Mouse (Mus musculus): ENCODE results near the gene Atp5b. TPM values are rescaled to one million over a fixed set of nuclear protein-coding genes. Genes with fewer than 3 reads are reported as not detected.
A peak's percentile ranks its signal among the peaks of the same experiment; 100 is the strongest.

Gene Atp5b
- total RNA-seq, 2 experiments from 2014 or later, result 1,635 to 1,673 TPM

GRCm38 (mm10) chr10:128093496-128094294 is 10.6 kb downstream of the Atp5b start:
- H3K4me3 ChIP-seq, result peak overlapping the region; percentile 88
- DNase-seq (ENCODE audit: low spot score in 2 of 2), result no peak
- peak overlapping the region; percentile 97 for H3K27ac ChIP-seq
- no peak for TF ChIP-seq CTCF (conservative IDR thresholded peaks at IDR 0.05)

DNA sequence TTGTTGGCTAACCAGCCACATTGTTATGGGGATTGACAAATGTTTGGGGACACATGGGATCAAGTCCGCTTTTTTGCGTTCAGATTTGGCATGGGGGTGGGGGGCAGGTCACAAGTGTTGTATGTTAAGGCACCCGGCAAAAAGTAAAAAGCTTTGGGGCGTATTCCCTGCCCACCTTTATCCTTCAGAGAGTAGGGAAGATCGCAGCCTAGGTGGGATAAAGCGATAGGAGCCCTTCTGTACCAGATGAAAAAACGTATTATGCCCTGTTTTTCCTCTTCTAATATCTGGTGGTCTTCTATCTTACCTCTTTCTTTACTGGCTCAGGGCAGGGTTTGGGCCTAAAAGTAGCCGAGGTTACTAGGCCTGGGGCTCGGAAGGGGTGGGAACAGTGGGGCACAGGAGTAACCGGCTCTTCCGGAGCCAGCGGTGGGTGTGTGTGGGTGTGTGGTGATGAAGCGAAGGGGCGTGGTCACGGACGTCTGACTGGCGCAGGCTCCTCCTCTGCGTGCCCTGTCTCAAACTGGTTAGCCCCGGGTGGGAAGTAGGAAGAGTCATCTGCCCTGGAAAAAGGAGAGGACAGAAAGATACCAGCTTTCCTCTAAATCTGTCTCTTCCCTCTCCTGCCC is 11.4 kb downstream of the Atp5b start:
- peak; percentile 60 for DNase-seq (ENCODE audit: low spot score in 2 of 2)
- peak overlapping the region; percentile 97; the same call in 1 of the 2 replicates for H3K27ac ChIP-seq

DNA sequence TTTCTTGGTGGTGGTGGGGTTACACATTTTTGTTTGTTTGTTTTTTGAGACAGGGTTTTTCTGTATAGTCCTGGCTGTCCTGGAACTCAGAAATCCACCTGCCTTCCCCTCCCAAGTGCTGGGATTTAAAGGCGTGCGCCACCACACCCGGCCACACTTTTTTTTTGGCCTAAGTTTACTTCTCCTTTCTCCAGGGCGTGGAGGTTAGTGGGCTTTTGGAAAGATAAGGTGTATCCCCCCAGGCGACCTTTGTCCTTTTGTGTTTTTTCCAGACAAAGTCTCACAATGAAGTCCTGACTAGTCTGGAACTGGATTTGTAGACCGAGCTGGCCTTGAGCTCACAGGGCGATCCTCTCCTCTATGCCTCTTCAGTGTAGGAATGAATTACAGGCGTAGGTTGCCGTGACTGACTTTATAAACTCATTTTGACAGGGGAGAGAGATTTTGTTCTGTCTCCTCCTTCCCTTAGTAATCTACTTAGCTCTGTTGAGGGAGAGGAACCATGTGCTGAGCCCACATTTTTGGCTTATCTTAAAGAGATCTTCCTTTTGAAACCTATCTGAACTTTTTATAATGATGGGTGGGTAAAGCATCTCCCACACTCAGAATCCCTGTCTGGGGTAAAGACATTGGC is 12.0 kb downstream of the Atp5b start:
- H3K27ac ChIP-seq, result peak overlapping the region; percentile 97; the same call in 1 of the 2 replicates
- H3K4me3 ChIP-seq, result no peak overlapping the region
- DNase-seq (ENCODE audit: low spot score in 2 of 2), result no peak
- TF ChIP-seq CTCF (conservative IDR thresholded peaks at IDR 0.05), result no peak

More for the DNA sequence above, 11.4 kb downstream of the Atp5b start:
- peak overlapping the region; percentile 88 for H3K4me3 ChIP-seq
- no peak for TF ChIP-seq CTCF (conservative IDR thresholded peaks at IDR 0.05)

- H3K27ac ChIP-seq, result no peak overlapping the region
- H3K4me3 ChIP-seq, result peak overlapping the region; percentile 89; the same call in 1 of the 2 replicates
- no peak for DNase-seq (ENCODE audit: low spot score in 2 of 2)
- no peak for TF ChIP-seq CTCF (conservative IDR thresholded peaks at IDR 0.05)
These were observed 13.2 kb downstream of the Atp5b start for GRCm38 (mm10) chr10:128096313-128096692.

- peak overlapping the region; percentile 89 for H3K4me3 ChIP-seq
- TF ChIP-seq CTCF (conservative IDR thresholded peaks at IDR 0.05), result peak; percentile 69
- peak; percentile 84 to 87 for DNase-seq (ENCODE audit: low spot score in 2 of 2)
- peak overlapping the region; percentile 90 for H3K27ac ChIP-seq
These were observed 13.9 kb downstream of the Atp5b start for GRCm38 (mm10) chr10:128096693-128097586.

- peak overlapping the region; percentile 90 for H3K27ac ChIP-seq
- H3K4me3 ChIP-seq, result peak overlapping the region; percentile 89
- no peak for TF ChIP-seq CTCF (conservative IDR thresholded peaks at IDR 0.05)
- peak in 1 of 2 experiments; percentile 48 for DNase-seq (ENCODE audit: low spot score in 2 of 2)
These were observed 14.5 kb downstream of the Atp5b start for GRCm38 (mm10) chr10:128097587-128097971.

DNA sequence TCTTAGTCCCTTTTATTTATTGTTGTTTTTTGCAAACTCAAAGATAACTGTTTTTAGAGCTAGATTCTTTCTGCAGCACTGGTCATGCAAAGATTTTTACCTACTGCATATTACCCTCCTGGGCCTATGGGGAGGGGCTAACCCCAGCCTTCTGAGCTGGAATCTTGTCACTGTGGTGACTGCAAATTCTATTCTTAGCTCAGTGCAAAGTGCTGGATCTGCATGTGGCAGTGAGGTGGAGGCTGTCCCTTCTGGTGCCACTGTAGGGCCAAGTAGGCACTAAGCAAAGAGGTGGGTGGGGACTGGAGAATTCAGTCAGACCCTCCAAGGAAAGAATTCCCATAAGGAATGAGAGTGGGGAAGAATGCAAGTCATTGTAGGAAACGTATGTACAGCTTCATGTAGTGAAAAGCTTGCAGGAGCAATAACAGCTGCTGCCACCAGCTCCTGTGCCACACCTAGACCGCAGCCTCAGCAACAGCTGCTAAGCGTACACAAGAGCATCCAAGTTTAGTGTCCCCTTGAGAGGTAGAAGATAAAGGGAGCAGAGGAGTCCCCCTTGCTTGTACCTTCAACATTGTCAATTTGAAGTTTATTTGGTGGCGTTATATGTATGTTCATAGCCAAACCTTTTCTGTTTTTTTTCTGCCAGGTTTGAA is 27.2 kb downstream of the Atp5b start:
- no peak for TF ChIP-seq CTCF (conservative IDR thresholded peaks at IDR 0.05)
- DNase-seq (ENCODE audit: low spot score in 2 of 2), result no peak
- no peak overlapping the region for H3K27ac ChIP-seq
- no peak overlapping the region for H3K4me3 ChIP-seq

DNA sequence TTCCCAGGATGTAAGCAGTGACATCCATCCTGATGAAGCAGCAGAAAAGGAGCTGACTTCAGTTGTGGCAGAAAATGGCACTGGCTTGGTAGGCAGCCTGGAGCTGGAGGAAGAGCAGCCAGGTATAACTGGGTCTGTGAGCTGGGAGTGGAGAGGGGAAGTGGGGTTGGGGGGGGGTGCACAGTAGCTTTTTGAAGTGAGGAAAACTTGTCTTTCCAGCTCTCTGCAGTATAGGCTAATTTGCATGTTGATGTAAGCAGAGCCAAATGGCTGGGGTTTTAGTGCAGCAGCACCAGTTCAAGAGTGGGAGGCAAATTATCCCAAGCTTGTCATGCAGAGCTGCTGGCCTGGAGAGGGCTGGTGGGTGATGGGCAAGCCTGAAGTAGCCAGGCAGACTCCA is 28.2 kb downstream of the Atp5b start:
- Histone ChIP-seq H3K4me3 (no peak overlapping the region), H3K27ac (no peak overlapping the region)
- no peak for DNase-seq (ENCODE audit: low spot score in 2 of 2)
- TF ChIP-seq CTCF (conservative IDR thresholded peaks at IDR 0.05), result no peak

DNA sequence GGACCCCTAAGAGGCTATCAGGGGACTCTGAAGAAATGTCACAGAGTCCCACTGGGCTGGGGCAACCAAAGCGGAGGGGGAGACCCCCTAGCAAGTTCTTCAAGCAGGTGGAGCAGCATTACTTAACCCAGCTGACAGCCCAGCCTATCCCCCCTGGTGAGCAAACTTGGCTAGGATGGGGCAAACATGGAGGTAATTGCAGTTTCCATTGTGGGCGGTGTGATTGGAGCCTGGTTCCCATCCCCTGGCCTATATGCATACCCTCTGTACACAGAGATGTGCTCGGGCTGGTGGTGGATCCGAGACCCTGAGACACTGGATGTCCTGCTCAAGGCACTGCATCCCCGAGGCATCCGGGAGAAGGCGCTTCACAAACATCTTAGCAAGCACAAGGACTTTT is 40.8 kb downstream of the Atp5b start:
- no peak for DNase-seq (ENCODE audit: low spot score in 2 of 2)
- Histone ChIP-seq H3K27ac (no peak overlapping the region), H3K4me3 (no peak overlapping the region)
- no peak for TF ChIP-seq CTCF (conservative IDR thresholded peaks at IDR 0.05)

GRCm38 (mm10) chr10:128124831-128125230 is 41.8 kb downstream of the Atp5b start:
- no peak for TF ChIP-seq CTCF (conservative IDR thresholded peaks at IDR 0.05)
- Histone ChIP-seq H3K4me3 (no peak overlapping the region), H3K27ac (no peak overlapping the region)
- DNase-seq (ENCODE audit: low spot score in 2 of 2), result no peak

DNA sequence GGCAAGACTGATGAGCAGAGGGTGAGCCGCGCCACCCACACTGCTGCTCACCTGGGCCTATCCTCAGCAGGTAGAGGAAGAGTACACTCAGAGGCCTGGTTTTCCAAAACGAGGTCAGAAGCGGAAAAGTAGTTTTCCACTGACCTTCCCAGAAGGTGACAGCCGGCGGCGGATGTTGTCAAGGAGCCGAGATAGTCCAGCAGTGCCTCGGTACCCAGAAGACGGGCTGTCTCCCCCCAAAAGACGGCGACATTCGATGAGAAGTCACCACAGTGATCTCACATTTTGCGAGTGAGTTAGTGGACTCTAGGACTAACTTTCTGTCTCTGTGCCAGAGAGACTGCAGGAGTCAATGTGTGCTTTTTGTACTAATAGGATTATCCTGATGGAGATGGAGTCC is 42.9 kb downstream of the Atp5b start:
- TF ChIP-seq CTCF (conservative IDR thresholded peaks at IDR 0.05), result no peak
- no peak for DNase-seq (ENCODE audit: low spot score in 2 of 2)
- no peak overlapping the region for H3K27ac ChIP-seq
- no peak overlapping the region for H3K4me3 ChIP-seq

- DNase-seq (ENCODE audit: low spot score in 2 of 2), result no peak
- no peak overlapping the region for H3K27ac ChIP-seq
- no peak overlapping the region for H3K4me3 ChIP-seq
- TF ChIP-seq CTCF (conservative IDR thresholded peaks at IDR 0.05), result no peak
These were observed 44.4 kb downstream of the Atp5b start for GRCm38 (mm10) chr10:128127497-128127896.
